Mouse (Mus musculus): Measurements from ENCODE around the gene Galnt2. TPM values are rescaled to one million over a fixed set of nuclear protein-coding genes. Genes with fewer than 3 reads are reported as not detected.

The Galnt2 gene
- polyA plus RNA-seq, 2 experiments = 37.8 to 66.9 TPM

GRCm38 (mm10) chr8:124281700-124282541 is 50.7 kb downstream of the Galnt2 start:
- Histone ChIP-seq H3K27ac (replicated peaks; ENCODE audit: low read depth, low read length) (no peak overlapping the region), H3K9ac (ENCODE audit: low read depth, low read length, severe bottlenecking) (no peak overlapping the region), H3K4me1 (ENCODE audit: control insufficient read depth, insufficient read depth, low read length) (peaks cover 38% of the 10 kb centered on the region), H3K4me3 (replicated peaks; ENCODE audit: low read length) (no peak overlapping the region), H3K27me3 (ENCODE audit: control insufficient read depth, insufficient read depth, low read length) (no peaks in the 10 kb centered on the region), H3K9me3 (ENCODE audit: control insufficient read depth, low read length) (no peaks in the 10 kb centered on the region), H3K36me3 (ENCODE audit: control insufficient read depth, insufficient read depth, low read length) (no peaks in the 10 kb centered on the region), H3K4me2 (replicated peaks; ENCODE audit: low read depth, low read length, severe bottlenecking) (no peak overlapping the region)
- WGBS = 77% methylated on average over 11 of the region's 11 CpGs
- DNase-seq (ENCODE audit: low spot score) (no peak), ATAC-seq (ENCODE audit: low FRiP score, low read depth) (no peak)
- TF ChIP-seq POLR2A (IDR thresholded peaks at IDR 0.05; ENCODE audit: borderline replicate concordance, extremely low read depth, insufficient read depth, insufficient read length) = no peak

GRCm38 (mm10) chr8:124282878-124283630 is 51.9 kb downstream of the Galnt2 start:
- Histone ChIP-seq H3K27me3 (ENCODE audit: control insufficient read depth, insufficient read depth, low read length) (no peaks in the 10 kb centered on the region), H3K4me3 (replicated peaks; ENCODE audit: low read length) (no peak overlapping the region), H3K27ac (replicated peaks; ENCODE audit: low read depth, low read length) (no peak overlapping the region; the same call in 1 of the 2 replicates), H3K4me1 (ENCODE audit: control insufficient read depth, insufficient read depth, low read length) (peaks cover 38% of the 10 kb centered on the region), H3K9me3 (ENCODE audit: control insufficient read depth, low read length) (no peaks in the 10 kb centered on the region), H3K4me2 (replicated peaks; ENCODE audit: low read depth, low read length, severe bottlenecking) (no peak overlapping the region), H3K36me3 (ENCODE audit: control insufficient read depth, insufficient read depth, low read length) (no peaks in the 10 kb centered on the region), H3K9ac (ENCODE audit: low read depth, low read length, severe bottlenecking) (no peak overlapping the region)
- DNase-seq (ENCODE audit: low spot score) = no peak
- WGBS = 68% methylated on average over 11 of the region's 12 CpGs
- TF ChIP-seq POLR2A (IDR thresholded peaks at IDR 0.05; ENCODE audit: borderline replicate concordance, extremely low read depth, insufficient read depth, insufficient read length) = no peak
- peak; percentile 54; the same call in 1 of the 2 replicates for ATAC-seq (ENCODE audit: low FRiP score, low read depth)

- no peaks in the 10 kb centered on the region for H3K36me3 ChIP-seq (ENCODE audit: control insufficient read depth, insufficient read depth, low read length)
- WGBS = 67% methylated on average over 11 of the region's 11 CpGs
- peaks cover 38% of the 10 kb centered on the region for H3K4me1 ChIP-seq (ENCODE audit: control insufficient read depth, insufficient read depth, low read length)
- H3K27me3 ChIP-seq (ENCODE audit: control insufficient read depth, insufficient read depth, low read length) = no peaks in the 10 kb centered on the region
- H3K4me3 ChIP-seq (replicated peaks; ENCODE audit: low read length) = no peak overlapping the region
- ATAC-seq (ENCODE audit: low FRiP score, low read depth) = no peak
- DNase-seq (ENCODE audit: low spot score) = no peak
- TF ChIP-seq POLR2A (IDR thresholded peaks at IDR 0.05; ENCODE audit: borderline replicate concordance, extremely low read depth, insufficient read depth, insufficient read length) = no peak
- H3K9me3 ChIP-seq (ENCODE audit: control insufficient read depth, low read length) = no peaks in the 10 kb centered on the region
- no peak overlapping the region for H3K4me2 ChIP-seq (replicated peaks; ENCODE audit: low read depth, low read length, severe bottlenecking)
- H3K27ac ChIP-seq (replicated peaks; ENCODE audit: low read depth, low read length) = peak overlapping the region; percentile 68
- H3K9ac ChIP-seq (ENCODE audit: low read depth, low read length, severe bottlenecking) = peak overlapping the region; percentile 18; the same call in 1 of the 2 replicates
Measured at GRCm38 (mm10) chr8:124283644-124284332, 52.6 kb downstream of the Galnt2 start.

- no peaks in the 10 kb centered on the region for H3K27me3 ChIP-seq (ENCODE audit: control insufficient read depth, insufficient read depth, low read length)
- peaks cover 38% of the 10 kb centered on the region for H3K4me1 ChIP-seq (ENCODE audit: control insufficient read depth, insufficient read depth, low read length)
Measured at GRCm38 (mm10) chr8:124284333-124284711, 53.1 kb downstream of the Galnt2 start.

More at GRCm38 (mm10) chr8:124284333-124284711, 53.1 kb downstream of the Galnt2 start:
- Histone ChIP-seq H3K4me2 (replicated peaks; ENCODE audit: low read depth, low read length, severe bottlenecking) (no peak overlapping the region), H3K27ac (replicated peaks; ENCODE audit: low read depth, low read length) (peak overlapping the region; percentile 68), H3K9ac (ENCODE audit: low read depth, low read length, severe bottlenecking) (no peak overlapping the region), H3K4me3 (replicated peaks; ENCODE audit: low read length) (no peak overlapping the region), H3K9me3 (ENCODE audit: control insufficient read depth, low read length) (no peaks in the 10 kb centered on the region), H3K36me3 (ENCODE audit: control insufficient read depth, insufficient read depth, low read length) (no peaks in the 10 kb centered on the region)
- 7% methylated on average over 6 of the region's 6 CpGs for WGBS
- DNase-seq (ENCODE audit: low spot score) (peak; percentile 29), ATAC-seq (ENCODE audit: low FRiP score, low read depth) (0 out of 2 replicates have a peak, but pooled peaks have one; percentile 11)
- no peak for TF ChIP-seq POLR2A (IDR thresholded peaks at IDR 0.05; ENCODE audit: borderline replicate concordance, extremely low read depth, insufficient read depth, insufficient read length)
